Mouse (Mus musculus) MEL (cell line): ENCODE measurements around the gene Ehmt2. TPM values are rescaled to one million over a fixed set of nuclear protein-coding genes. Genes with fewer than 3 reads are reported as not detected.

ENCODE experiments used
- DNase-seq: peaks from one replicate; pipeline ENCODE4 v3.0.0; 2011; ENCODE audit warnings: low read depth, low spot score
- H3K27ac ChIP-seq: 2 replicates; pipeline ENCODE4 v1.5.1; 2012; ENCODE audit warnings: low read depth, mild to moderate bottlenecking, control low read depth, low read length, moderate library complexity; ENCODE audit not compliant: control insufficient read depth
- H3K27me3 ChIP-seq, 2 experiments: fragments of 150-350 bp in 1 of 2; sonication (generic) in 1 of 2; 2 replicates each; pipeline ENCODE4 v1.6.1; 2012; ENCODE audit warnings: low read length in 2 of 2, mild to moderate bottlenecking in 2 of 2, improper control_type of control experiment in 1 of 2, moderate library complexity in 1 of 2; ENCODE audit not compliant: insufficient read depth in 2 of 2, control insufficient read depth in 1 of 2
- H3K36me3 ChIP-seq, 2 experiments: 2 replicates each; pipeline ENCODE4 v1.6.1; 2012 to 2014; ENCODE audit warnings: low read length in 2 of 2, improper control_type of control experiment in 1 of 2, inconsistent platforms in 1 of 2, mild to moderate bottlenecking in 1 of 2; ENCODE audit not compliant: insufficient read depth in 2 of 2, control insufficient read depth in 1 of 2
- H3K4me1 ChIP-seq, 2 experiments: fragments of 150-350 bp in 1 of 2; sonication (generic) in 1 of 2; 2 replicates each; pipeline ENCODE4 v1.6.1; 2012; ENCODE audit warnings: low read length in 2 of 2, improper control_type of control experiment in 1 of 2, mild to moderate bottlenecking in 1 of 2; ENCODE audit not compliant: insufficient read depth in 2 of 2, control insufficient read depth in 1 of 2
- H3K4me3 ChIP-seq, 2 experiments: fragments of 150-350 bp in 1 of 2; sonication (generic) in 1 of 2; 2 replicates each; pipeline ENCODE4 v1.5.1; 2012; ENCODE audit warnings: low read depth in 2 of 2, low read length in 2 of 2, mild to moderate bottlenecking in 2 of 2, moderate library complexity in 2 of 2, control low read depth in 1 of 2, improper control_type of control experiment in 1 of 2; ENCODE audit not compliant: control insufficient read depth in 1 of 2, insufficient read depth in 1 of 2
- H3K79me2 ChIP-seq: 2 replicates; pipeline ENCODE4 v1.6.1; 2012; ENCODE audit warnings: mild to moderate bottlenecking, low read length, moderate library complexity; ENCODE audit not compliant: control insufficient read depth, poor library complexity, insufficient read depth
- H3K9ac ChIP-seq: 2 replicates; pipeline ENCODE4 v1.6.1; 2012; ENCODE audit warnings: low read depth, mild to moderate bottlenecking, control low read depth, low read length, moderate library complexity; ENCODE audit not compliant: control insufficient read depth, poor library complexity, severe bottlenecking
- H3K9me3 ChIP-seq: fragments of 150-350 bp; sonication (generic); replicated peaks from 2 replicates; pipeline ENCODE4 v1.6.1; 2012; ENCODE audit warnings: mild to moderate bottlenecking, low read length, improper control_type of control experiment, moderate library complexity; ENCODE audit not compliant: insufficient read depth
- CHD2 ChIP-seq: IDR thresholded peaks from 2 replicates; pipeline ENCODE4 v1.6.1; 2011; ENCODE audit warnings: low read length, improper control_type of control experiment
- CTCF ChIP-seq, 3 experiments: IDR thresholded peaks in 2 of 3; conservative IDR thresholded peaks in 1 of 3; 2 replicates each; pipeline ENCODE4 v1.5.1; 2011 to 2012; ENCODE audit warnings: low read length in 3 of 3, low read depth in 2 of 3, mild to moderate bottlenecking in 2 of 3, improper control_type of control experiment in 1 of 3, inconsistent platforms in 1 of 3, mixed read lengths in 1 of 3, moderate library complexity in 1 of 3; ENCODE audit not compliant: control insufficient read depth in 1 of 3, insufficient read depth in 1 of 3, poor library complexity in 1 of 3, severe bottlenecking in 1 of 3
- EP300 ChIP-seq, 2 experiments: IDR thresholded peaks; 2 replicates each; pipeline ENCODE4 v1.6.1; 2011; ENCODE audit warnings: improper control_type of control experiment in 2 of 2, low read length in 2 of 2, low read depth in 1 of 2, mild to moderate bottlenecking in 1 of 2
- KAT2A ChIP-seq: conservative IDR thresholded peaks from 2 replicates; pipeline ENCODE4 v1.6.1; 2012; ENCODE audit warnings: low read depth, low read length, improper control_type of control experiment, inconsistent platforms
- MAFK ChIP-seq: IDR thresholded peaks from 2 replicates; pipeline ENCODE4 v1.6.1; 2011; ENCODE audit warnings: low read depth, mild to moderate bottlenecking, low read length, improper control_type of control experiment, borderline replicate concordance
- MAX ChIP-seq: IDR thresholded peaks from 2 replicates; pipeline ENCODE4 v1.6.1; 2011; ENCODE audit warnings: low read length, improper control_type of control experiment
- MEF2A ChIP-seq: IDR thresholded peaks from 2 replicates; pipeline ENCODE4 v1.6.1; 2014; ENCODE audit warnings: low read depth, mild to moderate bottlenecking, inconsistent platforms, low read length, improper control_type of control experiment; ENCODE audit not compliant: poor library complexity, insufficient replicate concordance, severe bottlenecking; ENCODE audit errors: extremely low read depth
- MYC ChIP-seq: IDR thresholded peaks from 2 replicates; pipeline ENCODE4 v1.6.1; 2011; ENCODE audit warnings: low read depth, mild to moderate bottlenecking, low read length, improper control_type of control experiment, moderate library complexity
- NRF1 ChIP-seq: IDR thresholded peaks from 2 replicates; pipeline ENCODE4 v1.6.1; 2014; ENCODE audit warnings: low read depth, mild to moderate bottlenecking, inconsistent platforms, low read length, improper control_type of control experiment, moderate library complexity; ENCODE audit not compliant: poor library complexity, insufficient read depth, severe bottlenecking
- POLR2A ChIP-seq, 2 experiments: IDR thresholded peaks; 2 replicates each; pipeline ENCODE4 v1.6.1; 2011 to 2012; ENCODE audit warnings: low read length in 2 of 2, mild to moderate bottlenecking in 2 of 2, control low read depth in 1 of 2, improper control_type of control experiment in 1 of 2, low read depth in 1 of 2, moderate library complexity in 1 of 2; ENCODE audit not compliant: control insufficient read depth in 1 of 2, insufficient read depth in 1 of 2, poor library complexity in 1 of 2
- POLR2AphosphoS2 ChIP-seq: IDR thresholded peaks from 2 replicates; pipeline ENCODE4 v1.6.1; 2011; ENCODE audit warnings: low read length, improper control_type of control experiment
- POLR2AphosphoS5 ChIP-seq: IDR thresholded peaks from 2 replicates; pipeline ENCODE4 v1.6.1; 2012; ENCODE audit warnings: low read depth, borderline replicate concordance, mild to moderate bottlenecking, inconsistent platforms, low read length, moderate library complexity, mixed read lengths
- RAD21 ChIP-seq: IDR thresholded peaks from 2 replicates; pipeline ENCODE4 v1.6.1; 2011; ENCODE audit warnings: mild to moderate bottlenecking, low read depth, low read length, improper control_type of control experiment
- RCOR1 ChIP-seq: IDR thresholded peaks from 2 replicates; pipeline ENCODE4 v1.6.1; 2012; ENCODE audit warnings: low read depth, mild to moderate bottlenecking, inconsistent platforms, low read length, improper control_type of control experiment
- SIN3A ChIP-seq: IDR thresholded peaks from 2 replicates; pipeline ENCODE4 v1.6.1; 2012; ENCODE audit warnings: low read length, improper control_type of control experiment, inconsistent platforms
- SMC3 ChIP-seq: IDR thresholded peaks from 2 replicates; pipeline ENCODE4 v1.6.1; 2011; ENCODE audit warnings: low read depth, low read length, improper control_type of control experiment
- TBP ChIP-seq: IDR thresholded peaks from 2 replicates; pipeline ENCODE4 v1.8.0; 2011; ENCODE audit warnings: low read depth, low read length, improper control_type of control experiment
- UBTF ChIP-seq: IDR thresholded peaks from 2 replicates; pipeline ENCODE4 v1.6.1; 2012; ENCODE audit warnings: low read depth, mild to moderate bottlenecking, inconsistent platforms, low read length, improper control_type of control experiment, moderate library complexity, borderline replicate concordance; ENCODE audit not compliant: insufficient read depth
- USF1 ChIP-seq: IDR thresholded peaks from 2 replicates; pipeline ENCODE4 v1.6.1; 2014; ENCODE audit warnings: low read depth, mild to moderate bottlenecking, inconsistent platforms, low read length, improper control_type of control experiment, moderate library complexity
- ZC3H11A ChIP-seq: IDR thresholded peaks from 2 replicates; pipeline ENCODE4 v1.6.1; 2012; ENCODE audit warnings: low read depth, mild to moderate bottlenecking, inconsistent platforms, low read length, improper control_type of control experiment
- ZMIZ1 ChIP-seq: IDR thresholded peaks from 2 replicates; pipeline ENCODE4 v1.6.1; 2012; ENCODE audit warnings: low read depth, mild to moderate bottlenecking, inconsistent platforms, low read length, improper control_type of control experiment, moderate library complexity
- ZNF384 ChIP-seq: IDR thresholded peaks from 2 replicates; pipeline ENCODE4 v1.6.1; 2012; ENCODE audit warnings: low read depth, mild to moderate bottlenecking, inconsistent platforms, low read length, improper control_type of control experiment
- polyA plus RNA-seq, 2 experiments: library from polyadenylated mRNA; stranded (reverse) in 1 of 2; unstranded in 1 of 2; fragments of >175 nt in 1 of 2; fragments of >200 nt in 1 of 2; gene quantifications; 2 replicates each; pipeline versions ENCODE4 v1.2.1 to v1.2.4; 2012; ENCODE audit warnings: low replicate concordance in 2 of 2, low read depth in 1 of 2; ENCODE audit not compliant: insufficient read length in 2 of 2, insufficient read depth in 1 of 2, missing spikeins in 1 of 2
- total RNA-seq: library from RNA; depleted of rRNA; stranded (reverse); fragments of 300-350 nt; gene quantifications from 2 replicates; pipeline ENCODE4 v1.2.3, GENCODE M21; 2012

The Ehmt2 gene
- total and polyA plus RNA-seq, 3 experiments = 66.6 to 113 TPM; not detected in 1

- H3K9ac ChIP-seq = no peak overlapping the region
- peaks cover 0 to 14% of the 10 kb centered on the region in 2 experiments; a peak in 2 of 4 replicates for H3K4me1 ChIP-seq
Observed at GRCm38 (mm10) chr17:34917188-34917587, 18.9 kb downstream of the Ehmt2 start.

GRCm38 (mm10) chr17:34922939-34923338 is 24.7 kb downstream of the Ehmt2 start:
- Histone ChIP-seq H3K36me3 (no peaks in the 10 kb centered on the region; a peak in 1 of 4 replicates), H3K4me1 (peaks cover 2 to 10% of the 10 kb centered on the region in 2 experiments; a peak in 2 of 4 replicates), H3K9ac (no peak overlapping the region), H3K4me3 (no peak overlapping the region), H3K27ac (no peak overlapping the region), H3K79me2 (no peaks in the 10 kb centered on the region), H3K9me3 (no peaks in the 10 kb centered on the region), H3K27me3 (no peaks in the 10 kb centered on the region)
- no peak for TF ChIP-seq CHD2
- TF ChIP-seq SMC3 = peak; percentile 70
- TF ChIP-seq RCOR1 = no peak
- TF ChIP-seq MEF2A = no peak
- no peak for TF ChIP-seq EP300 (IDR thresholded peaks at IDR 0.05; ENCODE audit: low read depth in 1 of 2, low read length in 2 of 2)
- TF ChIP-seq ZMIZ1 = no peak
- no peak for TF ChIP-seq MYC
- no peak for TF ChIP-seq UBTF
- no peak for TF ChIP-seq POLR2A (IDR thresholded peaks at IDR 0.05; ENCODE audit: control insufficient read depth in 1 of 2, insufficient read depth in 1 of 2, low read depth in 1 of 2, low read length in 2 of 2, poor library complexity in 1 of 2)
- TF ChIP-seq MAX = no peak
- no peak for TF ChIP-seq MAFK
- TF ChIP-seq ZC3H11A = no peak; the same call in 1 of the 2 replicates
- peak; percentile 34 for TF ChIP-seq RAD21
- TF ChIP-seq ZNF384 = no peak
- peak; percentile 38 to 64 (median 54); a peak in 5 of 6 replicates for TF ChIP-seq CTCF (IDR thresholded peaks at IDR 0.05 in 2 of 3, conservative IDR thresholded peaks at IDR 0.05 in 1 of 3; ENCODE audit: control insufficient read depth in 1 of 3, insufficient read depth in 1 of 3, low read depth in 2 of 3, low read length in 3 of 3, poor library complexity in 1 of 3, severe bottlenecking in 1 of 3)
- no peak for TF ChIP-seq NRF1
- no peak for TF ChIP-seq SIN3A
- TF ChIP-seq USF1 = no peak
- no peak for TF ChIP-seq POLR2AphosphoS2
- no peak for TF ChIP-seq POLR2AphosphoS5
- peak; percentile 49 for DNase-seq

More at GRCm38 (mm10) chr17:34917188-34917587, 18.9 kb downstream of the Ehmt2 start:
- Histone ChIP-seq H3K4me3 (no peak overlapping the region), H3K27ac (no peak overlapping the region), H3K27me3 (no peaks in the 10 kb centered on the region), H3K79me2 (no peaks in the 10 kb centered on the region), H3K9me3 (no peaks in the 10 kb centered on the region), H3K36me3 (no peaks in the 10 kb centered on the region; a peak in 1 of 4 replicates)
- DNase-seq = no peak
- TF ChIP-seq KAT2A = no peak
- no peak for TF ChIP-seq TBP
- TF ChIP-seq, all 39 proteins: peak for 0
